Mouse (Mus musculus) cortical plate, adult 2 months (tissue): ENCODE data around the gene 2900026A02Rik. TPM values are rescaled to one million over a fixed set of nuclear protein-coding genes. Genes with fewer than 3 reads are reported as not detected.

Experiments used
- H3K27ac ChIP-seq: fragments of 200-500 bp; 2 replicates; pipeline ENCODE4 v1.5.1; 2012; ENCODE audit warnings: low read length, control low read depth, inconsistent platforms; ENCODE audit not compliant: insufficient read depth
- H3K4me1 ChIP-seq: fragments of 200-500 bp; 2 replicates; pipeline ENCODE4 v1.6.1; 2011; ENCODE audit warnings: low read length; ENCODE audit not compliant: control insufficient read depth, insufficient read depth
- H3K4me3 ChIP-seq: fragments of 200-500 bp; 2 replicates; pipeline ENCODE4 v1.5.1; 2011; ENCODE audit warnings: mild to moderate bottlenecking, low read length, control low read depth; ENCODE audit not compliant: insufficient read depth
- CTCF ChIP-seq: fragments of 200-500 bp; IDR thresholded peaks from 2 replicates; pipeline ENCODE4 v1.5.1; 2011; ENCODE audit warnings: mild to moderate bottlenecking, control low read depth, low read length; ENCODE audit not compliant: insufficient read depth; ENCODE audit errors: extremely low read depth
- POLR2A ChIP-seq: fragments of 200-500 bp; IDR thresholded peaks from 2 replicates; pipeline ENCODE4 v1.6.1; 2011; ENCODE audit warnings: mild to moderate bottlenecking, low read length, control low read depth; ENCODE audit not compliant: insufficient read depth; ENCODE audit errors: extremely low read depth
- polyA plus RNA-seq: library from polyadenylated mRNA; depleted of rRNA; stranded (reverse); fragments of >200 nt; gene quantifications from 2 replicates; pipeline ENCODE4 v1.2.3, GENCODE M21; 2012; rRNA removed

The 2900026A02Rik gene
- 25.4 and 28.2 TPM in 2 replicates for polyA plus RNA-seq

- Histone ChIP-seq H3K4me1 (no peaks in the 10 kb centered on the region), H3K4me3 (peak within 1 kb of the TSS; percentile 43), H3K27ac (no peak within 1 kb of the TSS)
- TF ChIP-seq CTCF (peak; percentile 60), POLR2A (no peak)
Measured at GRCm38 (mm10) chr5:113221147-113221865, at the start of gene 2900026A02Rik. Gene 2900026A02Rik, minus strand, starts transcription at chr5:113221236.

GRCm38 (mm10) chr5:113270043-113270442 lies 49.0 kb upstream of the 2900026A02Rik start:
- no peak overlapping the region for H3K27ac ChIP-seq
- no peaks in the 10 kb centered on the region for H3K4me1 ChIP-seq
- no peak for TF ChIP-seq POLR2A
- TF ChIP-seq CTCF = 0 out of 2 replicates have a peak, but pooled peaks have one; percentile 10

GRCm38 (mm10) chr5:113268246-113268645 lies 47.2 kb upstream of the 2900026A02Rik start:
- TF ChIP-seq POLR2A (no peak), CTCF (no peak)
- H3K4me1 ChIP-seq = no peaks in the 10 kb centered on the region
- H3K27ac ChIP-seq = no peak overlapping the region
- no peak overlapping the region for H3K4me3 ChIP-seq

More at GRCm38 (mm10) chr5:113270043-113270442, 49.0 kb upstream of the 2900026A02Rik start:
- no peak overlapping the region for H3K4me3 ChIP-seq

- no peak overlapping the region for H3K4me3 ChIP-seq
- H3K27ac ChIP-seq = no peak overlapping the region
- no peak for TF ChIP-seq CTCF
- no peak for TF ChIP-seq POLR2A
- no peaks in the 10 kb centered on the region for H3K4me1 ChIP-seq
Measured at GRCm38 (mm10) chr5:113265637-113266036, 44.6 kb upstream of the 2900026A02Rik start.

- Histone ChIP-seq H3K4me3 (no peak overlapping the region), H3K4me1 (no peaks in the 10 kb centered on the region)
- TF ChIP-seq CTCF (no peak), POLR2A (no peak)
Measured at GRCm38 (mm10) chr5:113250806-113251205, 29.8 kb upstream of the 2900026A02Rik start.

GRCm38 (mm10) chr5:113249263-113249930 lies 28.4 kb upstream of the 2900026A02Rik start:
- no peak overlapping the region for H3K27ac ChIP-seq
- H3K4me1 ChIP-seq = no peaks in the 10 kb centered on the region
- TF ChIP-seq POLR2A = no peak
- TF ChIP-seq CTCF = no peak
- H3K4me3 ChIP-seq = no peak overlapping the region

More at GRCm38 (mm10) chr5:113250806-113251205, 29.8 kb upstream of the 2900026A02Rik start:
- H3K27ac ChIP-seq = no peak overlapping the region

- Histone ChIP-seq H3K27ac (no peak overlapping the region), H3K4me1 (no peaks in the 10 kb centered on the region), H3K4me3 (no peak overlapping the region)
- no peak for TF ChIP-seq CTCF
- no peak for TF ChIP-seq POLR2A
Measured at GRCm38 (mm10) chr5:113230196-113230595, 9.2 kb upstream of the 2900026A02Rik start.

GRCm38 (mm10) chr5:113226632-113227102 lies 5.6 kb upstream of the 2900026A02Rik start, which contains the start of gene Tmem211:
Gene Tmem211, plus strand, starts transcription at chr5:113226909.
- TF ChIP-seq POLR2A (no peak), CTCF (peak; percentile 91)
- Histone ChIP-seq H3K27ac (no peak within 1 kb of the TSS), H3K4me3 (no peak within 1 kb of the TSS), H3K4me1 (no peaks in the 10 kb centered on the region)

- no peak overlapping the region for H3K4me3 ChIP-seq
- no peak overlapping the region for H3K27ac ChIP-seq
- no peaks in the 10 kb centered on the region for H3K4me1 ChIP-seq
- no peak for TF ChIP-seq CTCF
- no peak for TF ChIP-seq POLR2A
Measured at GRCm38 (mm10) chr5:113225686-113226435, 4.8 kb upstream of the 2900026A02Rik start.
